Mouse (Mus musculus) large intestine, adult 2 months (tissue): ENCODE data around the gene Enkur. TPM values are rescaled to one million over a fixed set of nuclear protein-coding genes. Genes with fewer than 3 reads are reported as not detected.

Source experiments
- DNase-seq: peaks from one replicate; pipeline ENCODE4 v3.0.0-alpha.2; 2012; ENCODE audit warnings: low read depth, low spot score
- WGBS: fragments of 180-500 bp; shearing (Covaris S2); methylation state at CpG from one replicate; pipeline ENCODE4 v1.1.7; 2018; 5-methylcytosine and 5-hydroxymethylcytosine counted together
- polyA plus RNA-seq: library from polyadenylated mRNA; depleted of rRNA; stranded (reverse); fragments of >200 nt; gene quantifications from 2 replicates; pipeline ENCODE4 v1.2.3, GENCODE M21; 2012; rRNA removed

Gene Enkur
- polyA plus RNA-seq, 1 experiment = 0.20 TPM

- DNase-seq = no peak
- WGBS = 66% methylated on average over 5 of the region's 5 CpGs
These were observed 9.9 kb downstream of the Enkur start for GRCm38 (mm10) chr2:21195233-21195632.

- 76% methylated on average over 1 of the region's 1 CpGs for WGBS
- no peak for DNase-seq
These were observed 13.9 kb downstream of the Enkur start for GRCm38 (mm10) chr2:21191232-21191631.

- 81% methylated on average over 4 of the region's 4 CpGs for WGBS
- DNase-seq = no peak
These were observed 16.6 kb downstream of the Enkur start for GRCm38 (mm10) chr2:21188610-21189009.

- peak; percentile 52 for DNase-seq
- 29% methylated on average over 7 of the region's 7 CpGs for WGBS
These were observed 17.6 kb downstream of the Enkur start for GRCm38 (mm10) chr2:21187576-21187975.

GRCm38 (mm10) chr2:21182811-21183210 lies 22.4 kb downstream of the Enkur start:
- WGBS = 61% methylated on average over 1 of the region's 1 CpGs
- no peak for DNase-seq

- no peak for DNase-seq
- WGBS = 85% methylated on average over 5 of the region's 5 CpGs
These were observed 26.0 kb downstream of the Enkur start for GRCm38 (mm10) chr2:21179136-21179535.

GRCm38 (mm10) chr2:21172797-21173196 lies 32.4 kb downstream of the Enkur start:
- 83% methylated on average over 3 of the region's 3 CpGs for WGBS
- no peak for DNase-seq

- no peak for DNase-seq
- WGBS = 77% methylated on average over 1 of the region's 1 CpGs
These were observed 37.2 kb downstream of the Enkur start for GRCm38 (mm10) chr2:21167916-21168315.

- DNase-seq = no peak
These were observed 40.9 kb downstream of the Enkur start for GRCm38 (mm10) chr2:21164296-21164695.

GRCm38 (mm10) chr2:21153469-21153868 lies 51.7 kb downstream of the Enkur start:
- 86% methylated on average over 3 of the region's 3 CpGs for WGBS
- DNase-seq = no peak

More at GRCm38 (mm10) chr2:21164296-21164695, 40.9 kb downstream of the Enkur start:
- WGBS = 54% methylated on average over 8 of the region's 8 CpGs

GRCm38 (mm10) chr2:21147169-21147568 lies 58.0 kb downstream of the Enkur start:
- WGBS = 73% methylated on average over 4 of the region's 4 CpGs
- DNase-seq = no peak

GRCm38 (mm10) chr2:21146486-21146885 lies 58.7 kb downstream of the Enkur start:
- no peak for DNase-seq
- WGBS = 67% methylated on average over 6 of the region's 6 CpGs

- 27% methylated on average over 2 of the region's 2 CpGs for WGBS
- DNase-seq = no peak
These were observed 62.5 kb downstream of the Enkur start for GRCm38 (mm10) chr2:21142616-21143015.

GRCm38 (mm10) chr2:21142204-21142580 lies 63.0 kb downstream of the Enkur start:
- 1% methylated on average over 15 of the region's 15 CpGs for WGBS
- no peak for DNase-seq

- WGBS = 1% methylated on average over 44 of the region's 46 CpGs
- DNase-seq = peak; percentile 8
These were observed 63.5 kb downstream of the Enkur start for GRCm38 (mm10) chr2:21141520-21142203.

GRCm38 (mm10) chr2:21141189-21141519 lies 64.0 kb downstream of the Enkur start:
- DNase-seq = peak; percentile 19
- 13% methylated on average over 7 of the region's 7 CpGs for WGBS

Other genes starting within 250 kb of the Enkur start
- gene Arhgap21, start 236.5 kb downstream of the Enkur start, polyA plus RNA-seq = 10.5 and 21.4 TPM in 2 replicates
- 2.7 and 3.6 TPM in 2 replicates for gene Thnsl1, start 359 bp upstream of the Enkur start, polyA plus RNA-seq
- gene Gpr158, start 162.2 kb upstream of the Enkur start, polyA plus RNA-seq = not detected in 2 replicates